Mouse (Mus musculus): ENCODE data around the gene Adamtsl3. TPM values are rescaled to one million over a fixed set of nuclear protein-coding genes. Genes with fewer than 3 reads are reported as not detected.

The Adamtsl3 gene
- total and polyA plus RNA-seq, 2 experiments from 2014 or later: 1.2 to 4.2 TPM

DNA sequence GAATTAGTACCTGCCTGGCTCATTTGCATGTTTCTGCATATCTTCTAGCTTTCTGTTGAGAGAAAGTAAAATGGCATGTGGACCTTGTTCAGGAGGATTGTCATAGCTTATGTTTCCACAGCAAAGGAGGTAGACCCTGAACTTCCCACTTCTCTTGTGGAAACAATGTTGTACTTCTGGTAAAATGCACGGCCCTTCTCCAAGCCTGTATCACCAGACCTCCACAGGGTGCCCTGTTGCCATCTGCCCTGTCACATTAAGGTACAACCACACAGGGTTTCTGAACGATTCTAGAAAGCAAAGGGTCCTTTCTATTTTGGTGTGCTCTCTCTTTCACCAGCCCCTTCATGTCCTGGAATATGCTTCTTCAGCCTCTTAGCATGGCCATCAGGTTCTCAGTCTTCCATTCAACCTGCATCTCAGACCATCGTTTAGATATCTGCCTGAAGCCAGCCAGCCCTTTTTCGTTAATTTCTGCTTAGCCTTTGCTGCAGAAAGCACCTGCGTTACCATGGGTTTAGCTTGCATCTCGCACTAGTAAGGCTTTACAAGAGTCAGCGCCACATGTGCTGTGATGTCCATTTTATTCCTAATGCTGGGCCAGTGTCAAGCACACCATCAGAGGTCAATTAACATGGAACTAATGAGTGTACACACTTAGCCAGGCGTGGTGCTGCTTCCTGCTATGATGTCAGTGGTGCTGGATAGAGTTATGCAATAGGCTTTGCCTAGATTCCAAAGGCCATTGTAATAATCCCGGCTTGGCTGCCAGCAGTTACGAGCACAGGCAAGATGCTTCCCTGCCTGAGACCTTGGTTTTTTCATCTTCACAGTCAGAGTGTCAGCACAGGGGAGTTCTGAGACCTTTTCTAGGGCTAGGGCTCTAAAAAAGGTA, 143.6 kb downstream of the Adamtsl3 start:
- Histone ChIP-seq H3K4me2 (ENCODE audit: low read depth, low read length, poor library complexity, severe bottlenecking) (no peak overlapping the region), H3K9ac (replicated peaks; ENCODE audit: low read length, poor library complexity, severe bottlenecking) (no peak overlapping the region), H3K4me1 (ENCODE audit: insufficient read depth, low read length) (no peaks in the 10 kb centered on the region), H3K9me3 (ENCODE audit: low read length) (no peaks in the 10 kb centered on the region), H3K36me3 (ENCODE audit: insufficient read depth, low read length) (no peaks in the 10 kb centered on the region), H3K27me3 (ENCODE audit: insufficient read depth, low read length) (no peaks in the 10 kb centered on the region), H3K4me3 (ENCODE audit: low read depth, low read length) (no peak overlapping the region), H3K27ac (ENCODE audit: low read depth, low read length) (no peak overlapping the region)
- peak; percentile 20 for DNase-seq (ENCODE audit: low spot score)
- ATAC-seq (ENCODE audit: low FRiP score): no peak
- 71% methylated on average over 10 of the region's 10 CpGs for WGBS
- TF ChIP-seq CTCF (IDR thresholded peaks at IDR 0.05): no peak

DNA sequence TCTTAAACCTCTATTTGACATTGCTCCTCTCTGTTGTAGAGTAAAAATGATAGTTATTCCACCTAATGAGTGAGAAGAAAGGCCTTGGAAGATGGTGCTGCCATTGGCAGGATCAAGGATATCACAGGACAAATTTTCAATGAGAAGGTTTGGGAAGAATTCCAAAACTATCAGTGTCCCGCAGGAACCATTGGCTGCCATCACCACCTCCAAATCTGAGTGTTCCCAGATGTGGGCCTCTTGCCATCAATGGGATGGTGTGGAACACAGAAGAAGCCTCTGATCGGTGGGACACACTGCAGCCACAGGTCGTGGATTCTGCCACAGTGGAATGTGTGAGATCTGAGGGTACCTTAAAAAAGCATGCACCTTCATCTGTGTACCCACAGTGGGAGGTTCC, 147.9 kb downstream of the Adamtsl3 start:
- Histone ChIP-seq H3K4me3 (ENCODE audit: low read depth, low read length) (no peak overlapping the region), H3K9ac (replicated peaks; ENCODE audit: low read length, poor library complexity, severe bottlenecking) (no peak overlapping the region), H3K36me3 (ENCODE audit: insufficient read depth, low read length) (no peaks in the 10 kb centered on the region), H3K9me3 (ENCODE audit: low read length) (no peaks in the 10 kb centered on the region), H3K4me1 (ENCODE audit: insufficient read depth, low read length) (no peaks in the 10 kb centered on the region; the same call in 1 of the 2 replicates), H3K27ac (ENCODE audit: low read depth, low read length) (no peak overlapping the region), H3K4me2 (ENCODE audit: low read depth, low read length, poor library complexity, severe bottlenecking) (no peak overlapping the region), H3K27me3 (ENCODE audit: insufficient read depth, low read length) (no peaks in the 10 kb centered on the region)
- ATAC-seq (ENCODE audit: low FRiP score) (no peak), DNase-seq (ENCODE audit: low spot score) (no peak)
- no peak for TF ChIP-seq CTCF (IDR thresholded peaks at IDR 0.05)
- WGBS: 88% methylated on average over 3 of the region's 3 CpGs

DNA sequence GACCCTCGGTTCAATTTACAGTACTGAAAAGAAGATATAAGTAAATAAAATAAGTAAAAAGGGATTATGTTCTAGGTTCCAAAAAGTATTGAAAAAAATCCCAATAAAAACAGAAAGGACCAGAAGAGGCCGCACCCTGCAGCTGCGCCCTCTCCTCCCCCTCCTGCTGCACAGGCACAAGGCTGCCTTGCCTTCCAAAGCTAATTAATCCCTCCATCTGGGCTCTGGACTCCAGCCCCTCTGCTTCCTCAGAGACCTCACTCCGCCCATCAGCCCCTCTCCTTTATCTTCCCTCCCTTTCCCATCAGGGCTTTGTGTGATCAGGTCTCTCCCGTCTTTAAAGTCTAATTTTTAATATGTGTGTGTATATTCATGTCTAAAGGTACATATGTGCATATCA, 149.3 kb downstream of the Adamtsl3 start:
- H3K9me3 ChIP-seq (ENCODE audit: low read length): no peaks in the 10 kb centered on the region
- H3K9ac ChIP-seq (replicated peaks; ENCODE audit: low read length, poor library complexity, severe bottlenecking): no peak overlapping the region
- H3K4me2 ChIP-seq (ENCODE audit: low read depth, low read length, poor library complexity, severe bottlenecking): no peak overlapping the region
- no peak for TF ChIP-seq CTCF (IDR thresholded peaks at IDR 0.05)
- WGBS: 32% methylated on average over 5 of the region's 5 CpGs
- H3K4me3 ChIP-seq (ENCODE audit: low read depth, low read length): no peak overlapping the region
- no peaks in the 10 kb centered on the region for H3K27me3 ChIP-seq (ENCODE audit: insufficient read depth, low read length)
- peak; percentile 55 for DNase-seq (ENCODE audit: low spot score)
- no peaks in the 10 kb centered on the region; the same call in 1 of the 2 replicates for H3K4me1 ChIP-seq (ENCODE audit: insufficient read depth, low read length)
- no peak; the same call in 1 of the 2 replicates for ATAC-seq (ENCODE audit: low FRiP score)
- H3K27ac ChIP-seq (ENCODE audit: low read depth, low read length): no peak overlapping the region
- H3K36me3 ChIP-seq (ENCODE audit: insufficient read depth, low read length): no peaks in the 10 kb centered on the region

DNA sequence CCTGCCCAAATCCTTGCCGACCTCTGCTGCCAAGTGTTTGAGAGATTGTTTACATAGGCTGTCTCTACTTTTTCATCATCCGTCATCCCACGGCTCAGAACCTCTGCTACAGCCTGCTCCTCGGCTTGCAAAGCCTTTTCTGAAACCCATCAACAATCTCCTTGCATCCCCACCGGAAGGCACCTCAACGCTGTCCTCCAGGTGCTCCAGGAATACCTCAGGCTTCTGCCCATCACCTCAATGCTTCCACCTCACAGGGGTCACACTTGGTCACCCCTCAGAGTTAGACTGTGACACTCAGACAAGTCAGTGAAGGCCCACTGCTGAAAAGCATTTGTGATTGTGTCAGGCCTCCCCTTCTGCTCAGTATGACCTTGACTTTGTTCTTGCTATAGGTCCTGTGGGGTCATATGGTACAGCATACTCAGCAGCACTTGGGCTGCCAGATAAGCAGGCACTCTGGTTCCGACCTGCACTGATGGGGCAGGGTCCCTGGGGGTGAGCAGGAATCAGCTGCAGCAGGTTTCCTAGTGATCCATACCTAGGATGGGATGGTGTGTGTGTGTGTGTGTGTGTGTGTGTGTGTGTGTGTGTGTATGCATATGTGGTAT, 150.0 kb downstream of the Adamtsl3 start:
- H3K4me3 ChIP-seq (ENCODE audit: low read depth, low read length): no peak overlapping the region
- TF ChIP-seq CTCF (IDR thresholded peaks at IDR 0.05): no peak
- no peak overlapping the region for H3K9ac ChIP-seq (replicated peaks; ENCODE audit: low read length, poor library complexity, severe bottlenecking)
- H3K9me3 ChIP-seq (ENCODE audit: low read length): no peaks in the 10 kb centered on the region
- H3K4me1 ChIP-seq (ENCODE audit: insufficient read depth, low read length): no peaks in the 10 kb centered on the region; the same call in 1 of the 2 replicates
- no peak for ATAC-seq (ENCODE audit: low FRiP score)
- H3K27me3 ChIP-seq (ENCODE audit: insufficient read depth, low read length): no peaks in the 10 kb centered on the region
- H3K27ac ChIP-seq (ENCODE audit: low read depth, low read length): no peak overlapping the region
- H3K36me3 ChIP-seq (ENCODE audit: insufficient read depth, low read length): no peaks in the 10 kb centered on the region
- no peak for DNase-seq (ENCODE audit: low spot score)
- H3K4me2 ChIP-seq (ENCODE audit: low read depth, low read length, poor library complexity, severe bottlenecking): no peak overlapping the region
- WGBS: 55% methylated on average over 7 of the region's 7 CpGs

DNA sequence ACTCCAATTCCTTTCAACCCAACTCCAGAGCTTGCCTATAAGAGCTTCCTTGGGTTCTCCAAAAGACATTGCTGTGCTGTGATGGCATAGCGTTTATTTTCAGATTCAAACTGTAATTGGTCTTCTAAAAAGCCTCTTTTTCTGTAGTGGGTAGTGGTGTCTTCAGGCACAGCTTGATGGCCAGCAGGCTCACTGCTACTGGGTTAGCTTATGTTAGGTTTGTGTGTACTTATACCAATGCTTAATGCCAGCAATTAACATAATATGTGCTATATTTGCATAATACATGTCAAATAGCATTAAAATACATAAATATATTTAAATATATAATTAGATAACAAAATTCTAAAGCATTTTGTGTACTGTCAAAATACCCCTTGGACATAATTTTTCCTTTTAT, 155.5 kb downstream of the Adamtsl3 start:
- Histone ChIP-seq H3K27me3 (ENCODE audit: insufficient read depth, low read length) (no peaks in the 10 kb centered on the region), H3K4me2 (ENCODE audit: low read depth, low read length, poor library complexity, severe bottlenecking) (no peak overlapping the region), H3K9ac (replicated peaks; ENCODE audit: low read length, poor library complexity, severe bottlenecking) (no peak overlapping the region), H3K4me1 (ENCODE audit: insufficient read depth, low read length) (no peaks in the 10 kb centered on the region), H3K27ac (ENCODE audit: low read depth, low read length) (no peak overlapping the region), H3K4me3 (ENCODE audit: low read depth, low read length) (no peak overlapping the region), H3K36me3 (ENCODE audit: insufficient read depth, low read length) (no peaks in the 10 kb centered on the region), H3K9me3 (ENCODE audit: low read length) (no peaks in the 10 kb centered on the region)
- 72% methylated on average over 1 of the region's 1 CpGs for WGBS
- no peak for ATAC-seq (ENCODE audit: low FRiP score)
- DNase-seq (ENCODE audit: low spot score): no peak
- TF ChIP-seq CTCF (IDR thresholded peaks at IDR 0.05): no peak

DNA sequence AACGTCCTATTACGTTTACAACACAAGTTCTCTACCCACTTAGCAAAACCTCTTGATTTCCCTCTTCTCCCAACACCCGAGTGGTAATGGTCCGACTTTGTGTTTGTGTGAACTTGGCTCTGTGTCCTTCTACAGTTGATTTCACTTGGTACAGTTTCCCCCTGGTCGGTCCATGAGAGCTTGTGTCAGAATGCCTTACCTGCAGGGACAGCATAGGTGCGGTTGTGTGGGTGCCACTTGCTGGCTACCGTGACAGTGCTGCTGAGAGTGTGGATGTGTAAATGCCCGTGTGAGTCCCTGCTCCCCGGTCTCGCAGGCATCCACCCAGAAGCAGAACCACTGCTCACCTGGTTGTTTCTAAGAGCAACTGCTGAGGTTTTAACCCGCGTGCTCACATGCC, 157.4 kb downstream of the Adamtsl3 start:
- Histone ChIP-seq H3K4me3 (ENCODE audit: low read depth, low read length) (no peak overlapping the region), H3K27me3 (ENCODE audit: insufficient read depth, low read length) (no peaks in the 10 kb centered on the region), H3K9ac (replicated peaks; ENCODE audit: low read length, poor library complexity, severe bottlenecking) (no peak overlapping the region), H3K9me3 (ENCODE audit: low read length) (no peaks in the 10 kb centered on the region), H3K36me3 (ENCODE audit: insufficient read depth, low read length) (no peaks in the 10 kb centered on the region), H3K4me2 (ENCODE audit: low read depth, low read length, poor library complexity, severe bottlenecking) (no peak overlapping the region), H3K4me1 (ENCODE audit: insufficient read depth, low read length) (no peaks in the 10 kb centered on the region), H3K27ac (ENCODE audit: low read depth, low read length) (no peak overlapping the region)
- no peak for DNase-seq (ENCODE audit: low spot score)
- 92% methylated on average over 12 of the region's 12 CpGs for WGBS
- TF ChIP-seq CTCF (IDR thresholded peaks at IDR 0.05): no peak
- no peak for ATAC-seq (ENCODE audit: low FRiP score)
